28 mouse cellular contexts compared by ENCODE assay signal in the genomic region with DNA sequence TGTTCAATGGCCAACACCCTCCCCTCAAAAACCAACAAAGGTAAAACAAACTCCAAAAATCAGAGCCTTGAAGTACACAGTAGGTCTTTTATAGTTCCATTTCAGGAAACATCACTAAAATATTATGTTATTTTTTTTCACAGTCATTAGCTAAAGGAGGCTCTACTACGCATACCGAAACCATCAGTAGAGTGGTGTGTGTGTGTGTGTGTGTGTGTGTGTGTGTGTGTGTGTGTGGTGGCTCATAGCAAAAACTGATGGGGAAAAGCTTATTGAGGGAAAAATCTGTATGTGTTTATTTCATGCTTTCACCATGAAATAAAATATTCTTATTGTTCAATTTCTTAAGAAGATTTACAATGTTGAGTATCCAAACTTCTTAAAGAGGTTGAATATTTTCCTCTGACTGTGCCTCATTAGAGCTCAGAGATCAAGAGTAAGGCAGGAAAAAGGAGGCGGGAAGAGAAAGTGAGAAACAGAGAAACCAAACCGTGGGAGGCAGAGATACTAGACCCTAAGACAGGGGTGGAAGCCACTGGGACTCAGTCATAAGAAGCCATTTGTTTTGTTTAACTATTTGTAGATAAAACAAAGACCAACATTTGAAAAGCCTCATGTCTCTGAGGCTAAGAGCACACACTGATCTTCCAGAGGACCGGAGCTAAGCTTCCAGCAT.
DNase-seq lines count a peak whose midpoint lies in the region; ATAC-seq and TF ChIP-seq lines count a peak whose summit lies in the region.
"Had no signal": no experiment of that assay in that cellular context is flagged by ENCODE, and none has a peak within 500 bp of the region (broad histone marks: within the 10 kb centered on the region; RNA-seq: fewer than 3 reads in every experiment).

No protein-coding gene starts in this region.

- no peaks in the 10 kb centered on the region for H3K27me3 ChIP-seq in intestine, embryonic 14.5 days (replicated peaks; ENCODE audit: control insufficient read depth, insufficient read depth, low read length)
- no peaks in the 10 kb centered on the region for H3K27me3 ChIP-seq in intestine, embryonic 15.5 days (replicated peaks)
- no peaks in the 10 kb centered on the region for H3K27me3 ChIP-seq in kidney, postnatal 0 days (ENCODE audit: insufficient read depth, low read length)
- H3K27me3 ChIP-seq in kidney, adult 2 months (replicated peaks; ENCODE audit: control insufficient read depth, insufficient read depth, low read length), result no peaks in the 10 kb centered on the region
- H3K27me3 ChIP-seq: embryonic facial prominence, embryonic 13.5 days; forebrain, embryonic 15.5 days; heart, embryonic 12.5 days; heart, embryonic 15.5 days; hindbrain, embryonic 15.5 days; Patski had no signal

- DNase-seq in CD4-positive, CD25-positive, alpha-beta regulatory T cell, adult 2 months (ENCODE audit: low read depth, low spot score), result peak; percentile 47
- no peak for DNase-seq in intestine, embryonic 14.5 days (ENCODE audit: low spot score)
- DNase-seq in kidney, postnatal 0 days (ENCODE audit: low spot score), result peak; percentile 60
- DNase-seq in kidney, adult 2 months, result no peak
- DNase-seq in induced T-regulatory cell, adult 2 months (ENCODE audit: low read depth), result peak; percentile 73
- DNase-seq in retina, postnatal 1 day, result no peak
- DNase-seq: adrenal gland, postnatal 10 days; adrenal gland, postnatal 36 days; cerebellum, adult 18-20 months; cerebellum, adult 9-10 months; cerebellum, postnatal 14 days; gastrocnemius, postnatal 25 days; heart, adult 18-20 months; heart, postnatal 10 days; heart, postnatal 36 days had no signal

- H3K9ac ChIP-seq in intestine, embryonic 14.5 days (ENCODE audit: low read length), result no peak overlapping the region
- no peak overlapping the region for H3K9ac ChIP-seq in intestine, embryonic 15.5 days
- no peak overlapping the region for H3K9ac ChIP-seq in kidney, postnatal 0 days (ENCODE audit: low read depth, low read length)
- H3K9ac ChIP-seq: embryonic facial prominence, embryonic 13.5 days; forebrain, embryonic 12.5 days; forebrain, embryonic 15.5 days; heart, embryonic 12.5 days; heart, embryonic 15.5 days; hindbrain, embryonic 15.5 days had no signal

- H3K36me3 ChIP-seq in intestine, embryonic 14.5 days (ENCODE audit: control insufficient read depth, insufficient read depth, low read length), result no peaks in the 10 kb centered on the region
- H3K36me3 ChIP-seq in intestine, embryonic 15.5 days, result no peaks in the 10 kb centered on the region
- no peaks in the 10 kb centered on the region for H3K36me3 ChIP-seq in kidney, postnatal 0 days (ENCODE audit: insufficient read depth, low read length)
- H3K36me3 ChIP-seq in kidney, adult 2 months (ENCODE audit: control insufficient read depth, insufficient read depth, low read length), result no peaks in the 10 kb centered on the region
- H3K36me3 ChIP-seq: embryonic facial prominence, embryonic 10.5 days; embryonic facial prominence, embryonic 13.5 days; forebrain, embryonic 12.5 days; forebrain, embryonic 15.5 days; G1E; heart, embryonic 12.5 days; heart, embryonic 15.5 days; hindbrain, embryonic 10.5 days; hindbrain, embryonic 15.5 days had no signal

- no peak for TF ChIP-seq POLR2A in kidney, adult 2 months (IDR thresholded peaks at IDR 0.05; ENCODE audit: low read depth, low read length)

- no peak overlapping the region for H3K4me2 ChIP-seq in intestine, embryonic 14.5 days (ENCODE audit: low read length)
- no peak overlapping the region for H3K4me2 ChIP-seq in intestine, embryonic 15.5 days (replicated peaks)
- no peak overlapping the region for H3K4me2 ChIP-seq in kidney, postnatal 0 days (ENCODE audit: low read length)
- H3K4me2 ChIP-seq: embryonic facial prominence, embryonic 13.5 days; forebrain, embryonic 12.5 days; forebrain, embryonic 15.5 days; heart, embryonic 12.5 days; heart, embryonic 15.5 days; hindbrain, embryonic 15.5 days had no signal

- TF ChIP-seq CTCF in kidney, postnatal 0 days (IDR thresholded peaks at IDR 0.05; ENCODE audit: low read depth), result no peak
- no peak for TF ChIP-seq CTCF in kidney, adult 2 months (conservative IDR thresholded peaks at IDR 0.05; ENCODE audit: insufficient read depth, insufficient read length, low read depth, low read length)

- 0 out of 2 replicates have a peak overlapping the region, but pooled peaks have one; percentile 14 for H3K27ac ChIP-seq in intestine, embryonic 14.5 days (ENCODE audit: low read depth)
- no peak overlapping the region for H3K27ac ChIP-seq in intestine, embryonic 15.5 days
- no peak overlapping the region for H3K27ac ChIP-seq in kidney, postnatal 0 days
- H3K27ac ChIP-seq in kidney, adult 2 months (ENCODE audit: insufficient read depth, low read depth, low read length), result no peak overlapping the region
- H3K27ac ChIP-seq: embryonic facial prominence, embryonic 10.5 days; embryonic facial prominence, embryonic 13.5 days; forebrain, embryonic 12.5 days; forebrain, embryonic 15.5 days; heart, embryonic 15.5 days; hindbrain, embryonic 10.5 days; hindbrain, embryonic 15.5 days had no signal

- no peaks in the 10 kb centered on the region for H3K9me3 ChIP-seq in intestine, embryonic 14.5 days (ENCODE audit: control insufficient read depth, low read length)
- H3K9me3 ChIP-seq in intestine, embryonic 15.5 days, result no peaks in the 10 kb centered on the region
- H3K9me3 ChIP-seq in kidney, postnatal 0 days (replicated peaks; ENCODE audit: low read length), result no peaks in the 10 kb centered on the region
- H3K9me3 ChIP-seq: embryonic facial prominence, embryonic 10.5 days; embryonic facial prominence, embryonic 13.5 days; forebrain, embryonic 12.5 days; forebrain, embryonic 15.5 days; G1E; heart, embryonic 12.5 days; heart, embryonic 15.5 days; hindbrain, embryonic 10.5 days; hindbrain, embryonic 15.5 days had no signal

- 62% methylated on average over 5 of the region's 5 CpGs for WGBS in intestine, embryonic 14.5 days
- 57% methylated on average over 5 of the region's 5 CpGs for WGBS in intestine, embryonic 15.5 days
- WGBS in kidney, postnatal 0 days, result 34% methylated on average over 5 of the region's 5 CpGs
- WGBS in kidney, adult 2 months, result 80% methylated on average over 5 of the region's 5 CpGs

- ATAC-seq in CD4-positive, CD25-positive, alpha-beta regulatory T cell, adult 4 months, result no peak
- no peak for ATAC-seq in intestine, embryonic 14.5 days (replicated peaks; ENCODE audit: low FRiP score, low TSS enrichment, low read depth)
- ATAC-seq in intestine, embryonic 15.5 days, result no peak
- no peak for ATAC-seq in kidney, postnatal 0 days (replicated peaks; ENCODE audit: low FRiP score, low read depth)
- ATAC-seq: forebrain, embryonic 15.5 days; Patski had no signal

- no peak overlapping the region for H3K4me3 ChIP-seq in intestine, embryonic 14.5 days (ENCODE audit: low read depth, low read length)
- no peak overlapping the region for H3K4me3 ChIP-seq in intestine, embryonic 15.5 days (replicated peaks)
- H3K4me3 ChIP-seq in kidney, postnatal 0 days (replicated peaks; ENCODE audit: low read depth, low read length), result no peak overlapping the region
- H3K4me3 ChIP-seq in kidney, adult 2 months (ENCODE audit: insufficient read depth, low read depth, low read length), result no peak overlapping the region
- H3K4me3 ChIP-seq: embryonic facial prominence, embryonic 10.5 days; embryonic facial prominence, embryonic 13.5 days; erythroblast, embryonic 14.5 days; forebrain, embryonic 12.5 days; forebrain, embryonic 15.5 days; heart, embryonic 12.5 days; heart, embryonic 15.5 days; hindbrain, embryonic 10.5 days; hindbrain, embryonic 15.5 days had no signal

- H3K4me1 ChIP-seq in intestine, embryonic 14.5 days (replicated peaks; ENCODE audit: control insufficient read depth, insufficient read depth, low read length), result peaks cover 48% of the 10 kb centered on the region
- peaks cover 34% of the 10 kb centered on the region for H3K4me1 ChIP-seq in intestine, embryonic 15.5 days (replicated peaks)
- H3K4me1 ChIP-seq in kidney, postnatal 0 days (replicated peaks; ENCODE audit: insufficient read depth, low read length), result peaks cover 23% of the 10 kb centered on the region
- no peaks in the 10 kb centered on the region for H3K4me1 ChIP-seq in kidney, adult 2 months (ENCODE audit: control insufficient read depth, insufficient read depth, low read length)

Comparison
In these comparisons a context has a peak if more than half of its experiments do, and no peak if none do; other contexts are left out.
1. DNase-seq: peak in CD4-positive, CD25-positive, alpha-beta regulatory T cell, adult 2 months (single experiment), kidney, postnatal 0 days (single experiment) and induced T-regulatory cell, adult 2 months (single experiment); none in intestine, embryonic 14.5 days (single experiment), kidney, adult 2 months (single experiment) and retina, postnatal 1 day (single experiment).